Mouse (Mus musculus): ENCODE data around the gene Lcp2.

- TF ChIP-seq CTCF (IDR thresholded peaks at IDR 0.05; ENCODE audit: low read depth, low read length) (no peak), GATA1 (IDR thresholded peaks at IDR 0.05; ENCODE audit: borderline replicate concordance, low read length) (no peak), TAL1 (conservative IDR thresholded peaks at IDR 0.05; ENCODE audit: low read depth, low read length) (no peak)
These were observed 48.5 kb upstream of the Lcp2 start for GRCm38 (mm10) chr11:33998244-33998643.

All from G1E (cell line).